Mouse (Mus musculus): ENCODE data around the gene Blm. TPM values are rescaled to one million over a fixed set of nuclear protein-coding genes. Genes with fewer than 3 reads are reported as not detected.
A peak's percentile ranks its signal among the peaks of the same experiment; 100 is the strongest.

Blm gene
- polyA plus RNA-seq, 1 experiment: 1.1 TPM

GRCm38 (mm10) chr7:80451550-80452232 is 83.2 kb downstream of the Blm start:
- TF ChIP-seq CTCF (IDR thresholded peaks at IDR 0.05; ENCODE audit: extremely low read depth, insufficient read depth, insufficient read length, insufficient replicate concordance) (no peak), POLR2A (IDR thresholded peaks at IDR 0.05; ENCODE audit: low read depth, low read length) (no peak)
- DNase-seq (ENCODE audit: low read depth in 1 of 2, low spot score in 2 of 2): no peak
- Histone ChIP-seq H3K27me3 (ENCODE audit: control insufficient read depth, insufficient read depth, low read length) (no peaks in the 10 kb centered on the region), H3K27ac (ENCODE audit: insufficient read depth, low read length) (no peak overlapping the region), H3K4me3 (ENCODE audit: extremely low read depth, insufficient read depth, insufficient read length) (no peak overlapping the region), H3K4me1 (ENCODE audit: control insufficient read depth, insufficient read depth, insufficient read length) (peaks cover 12% of the 10 kb centered on the region), H3K36me3 (ENCODE audit: control insufficient read depth, insufficient read depth, low read length) (no peaks in the 10 kb centered on the region)
- WGBS: 93% methylated on average over 3 of the region's 3 CpGs

GRCm38 (mm10) chr7:80450354-80450753 is 84.6 kb downstream of the Blm start:
- TF ChIP-seq POLR2A (IDR thresholded peaks at IDR 0.05; ENCODE audit: low read depth, low read length): no peak
- TF ChIP-seq CTCF (IDR thresholded peaks at IDR 0.05; ENCODE audit: extremely low read depth, insufficient read depth, insufficient read length, insufficient replicate concordance): no peak
- Histone ChIP-seq H3K36me3 (ENCODE audit: control insufficient read depth, insufficient read depth, low read length) (no peaks in the 10 kb centered on the region), H3K4me1 (ENCODE audit: control insufficient read depth, insufficient read depth, insufficient read length) (peaks cover 14% of the 10 kb centered on the region), H3K27me3 (ENCODE audit: control insufficient read depth, insufficient read depth, low read length) (no peaks in the 10 kb centered on the region), H3K27ac (ENCODE audit: insufficient read depth, low read length) (0 out of 2 replicates have a peak overlapping the region, but pooled peaks have one; percentile 48), H3K4me3 (ENCODE audit: extremely low read depth, insufficient read depth, insufficient read length) (no peak overlapping the region)
- DNase-seq (ENCODE audit: low read depth in 1 of 2, low spot score in 2 of 2): no peak
- whole genome bisulfite sequencing: 78% methylated on average over 4 of the region's 4 CpGs

- Histone ChIP-seq H3K4me1 (ENCODE audit: control insufficient read depth, insufficient read depth, insufficient read length) (peaks cover 11% of the 10 kb centered on the region; the same call in 1 of the 2 replicates), H3K27ac (ENCODE audit: insufficient read depth, low read length) (peak overlapping the region; percentile 48), H3K36me3 (ENCODE audit: control insufficient read depth, insufficient read depth, low read length) (no peaks in the 10 kb centered on the region), H3K4me3 (ENCODE audit: extremely low read depth, insufficient read depth, insufficient read length) (no peak overlapping the region), H3K27me3 (ENCODE audit: control insufficient read depth, insufficient read depth, low read length) (no peaks in the 10 kb centered on the region)
- TF ChIP-seq POLR2A (IDR thresholded peaks at IDR 0.05; ENCODE audit: low read depth, low read length): no peak
- no peak for TF ChIP-seq CTCF (IDR thresholded peaks at IDR 0.05; ENCODE audit: extremely low read depth, insufficient read depth, insufficient read length, insufficient replicate concordance)
- 50% methylated on average over 6 of the region's 6 CpGs for WGBS
- DNase-seq (ENCODE audit: low read depth in 1 of 2, low spot score in 2 of 2): peak in 1 of 2 experiments; percentile 33
These were observed 85.3 kb downstream of the Blm start for GRCm38 (mm10) chr7:80449620-80450091.

GRCm38 (mm10) chr7:80447336-80447735 is 87.6 kb downstream of the Blm start:
- H3K4me1 ChIP-seq (ENCODE audit: control insufficient read depth, insufficient read depth, insufficient read length): peaks cover 8% of the 10 kb centered on the region; the same call in 1 of the 2 replicates
- DNase-seq (ENCODE audit: low read depth in 1 of 2, low spot score in 2 of 2): no peak
- WGBS: 84% methylated on average over 8 of the region's 8 CpGs
- peak overlapping the region; percentile 21; the same call in 1 of the 2 replicates for H3K27ac ChIP-seq (ENCODE audit: insufficient read depth, low read length)
- no peak overlapping the region for H3K4me3 ChIP-seq (ENCODE audit: extremely low read depth, insufficient read depth, insufficient read length)
- TF ChIP-seq CTCF (IDR thresholded peaks at IDR 0.05; ENCODE audit: extremely low read depth, insufficient read depth, insufficient read length, insufficient replicate concordance): no peak
- no peak for TF ChIP-seq POLR2A (IDR thresholded peaks at IDR 0.05; ENCODE audit: low read depth, low read length)
- no peaks in the 10 kb centered on the region for H3K36me3 ChIP-seq (ENCODE audit: control insufficient read depth, insufficient read depth, low read length)
- H3K27me3 ChIP-seq (ENCODE audit: control insufficient read depth, insufficient read depth, low read length): no peaks in the 10 kb centered on the region

- 70% methylated on average over 7 of the region's 7 CpGs for WGBS
- Histone ChIP-seq H3K36me3 (ENCODE audit: control insufficient read depth, insufficient read depth, low read length) (no peaks in the 10 kb centered on the region), H3K4me3 (ENCODE audit: extremely low read depth, insufficient read depth, insufficient read length) (no peak overlapping the region), H3K27ac (ENCODE audit: insufficient read depth, low read length) (peak overlapping the region; percentile 67; the same call in 1 of the 2 replicates), H3K27me3 (ENCODE audit: control insufficient read depth, insufficient read depth, low read length) (no peaks in the 10 kb centered on the region), H3K4me1 (ENCODE audit: control insufficient read depth, insufficient read depth, insufficient read length) (peaks cover 8% of the 10 kb centered on the region; the same call in 1 of the 2 replicates)
- no peak for DNase-seq (ENCODE audit: low read depth in 1 of 2, low spot score in 2 of 2)
- no peak for TF ChIP-seq POLR2A (IDR thresholded peaks at IDR 0.05; ENCODE audit: low read depth, low read length)
These were observed 88.6 kb downstream of the Blm start for GRCm38 (mm10) chr7:80446221-80446878.

GRCm38 (mm10) chr7:80445492-80445891 is 89.4 kb downstream of the Blm start:
- Histone ChIP-seq H3K4me1 (ENCODE audit: control insufficient read depth, insufficient read depth, insufficient read length) (peaks cover 8% of the 10 kb centered on the region; the same call in 1 of the 2 replicates), H3K27ac (ENCODE audit: insufficient read depth, low read length) (peak overlapping the region; percentile 67), H3K36me3 (ENCODE audit: control insufficient read depth, insufficient read depth, low read length) (no peaks in the 10 kb centered on the region), H3K4me3 (ENCODE audit: extremely low read depth, insufficient read depth, insufficient read length) (no peak overlapping the region), H3K27me3 (ENCODE audit: control insufficient read depth, insufficient read depth, low read length) (no peaks in the 10 kb centered on the region)
- WGBS: 57% methylated on average over 6 of the region's 6 CpGs
- no peak for DNase-seq (ENCODE audit: low read depth in 1 of 2, low spot score in 2 of 2)
- TF ChIP-seq POLR2A (IDR thresholded peaks at IDR 0.05; ENCODE audit: low read depth, low read length): no peak
- no peak for TF ChIP-seq CTCF (IDR thresholded peaks at IDR 0.05; ENCODE audit: extremely low read depth, insufficient read depth, insufficient read length, insufficient replicate concordance)
